18 mouse cellular contexts compared by ENCODE assay signal in genomic region chr5:143651855-143652631, GRCm38 (mm10). TPM values are rescaled to one million over a fixed set of nuclear protein-coding genes. Genes with fewer than 3 reads are reported as not detected.
DNase-seq lines count a peak whose midpoint lies in the region; ATAC-seq lines count a peak whose summit lies in the region.
"Had no signal": no experiment of that assay in that cellular context is flagged by ENCODE, and none has a peak within 500 bp of the region (broad histone marks: within the 10 kb centered on the region; RNA-seq: fewer than 3 reads in every experiment).

No protein-coding gene starts in this region.

- peak overlapping the region; percentile 25; the same call in 1 of the 2 replicates for H3K27ac ChIP-seq in heart, embryonic 15.5 days
- H3K27ac ChIP-seq in heart, embryonic 10.5 days, result no peak overlapping the region
- H3K27ac ChIP-seq in limb, embryonic 12.5 days, result peak overlapping the region; percentile 35; the same call in 1 of the 2 replicates
- peak overlapping the region; percentile 18; the same call in 1 of the 2 replicates for H3K27ac ChIP-seq in neural tube, embryonic 15.5 days (replicated peaks)
- H3K27ac ChIP-seq in midbrain, embryonic 11.5 days (ENCODE audit: low read depth, low read length), result no peak overlapping the region
- H3K27ac ChIP-seq: forebrain, embryonic 15.5 days; hindbrain, embryonic 15.5 days; left cerebral cortex, adult 2 months; midbrain, embryonic 13.5 days had no signal

- no peak overlapping the region for H3K4me3 ChIP-seq in heart, embryonic 15.5 days
- no peak overlapping the region for H3K4me3 ChIP-seq in heart, embryonic 10.5 days
- no peak overlapping the region for H3K4me3 ChIP-seq in limb, embryonic 12.5 days (replicated peaks)
- H3K4me3 ChIP-seq in neural tube, embryonic 15.5 days (replicated peaks), result no peak overlapping the region
- H3K4me3 ChIP-seq in midbrain, embryonic 11.5 days (ENCODE audit: low read depth, low read length), result no peak overlapping the region
- H3K4me3 ChIP-seq: erythroblast, embryonic 14.5 days; forebrain, embryonic 15.5 days; hindbrain, embryonic 15.5 days; left cerebral cortex, adult 2 months; midbrain, embryonic 13.5 days had no signal

- H3K4me1 ChIP-seq in heart, embryonic 15.5 days (replicated peaks), result peaks cover 46% of the 10 kb centered on the region
- peaks cover 38% of the 10 kb centered on the region for H3K4me1 ChIP-seq in heart, embryonic 10.5 days
- peaks cover 64% of the 10 kb centered on the region for H3K4me1 ChIP-seq in limb, embryonic 12.5 days (replicated peaks)
- H3K4me1 ChIP-seq in neural tube, embryonic 15.5 days, result peaks cover 41% of the 10 kb centered on the region
- peaks cover 7% of the 10 kb centered on the region; the same call in 1 of the 2 replicates for H3K4me1 ChIP-seq in midbrain, embryonic 11.5 days (ENCODE audit: control insufficient read depth, insufficient read depth, low read length)
- H3K4me1 ChIP-seq: forebrain, embryonic 15.5 days had no signal

- no peaks in the 10 kb centered on the region; the same call in 1 of the 2 replicates for H3K36me3 ChIP-seq in heart, embryonic 15.5 days
- H3K36me3 ChIP-seq in heart, embryonic 10.5 days, result peaks cover 9% of the 10 kb centered on the region; the same call in 1 of the 2 replicates
- peaks cover 13% of the 10 kb centered on the region; the same call in 1 of the 2 replicates for H3K36me3 ChIP-seq in limb, embryonic 12.5 days
- no peaks in the 10 kb centered on the region for H3K36me3 ChIP-seq in neural tube, embryonic 15.5 days
- H3K36me3 ChIP-seq in midbrain, embryonic 11.5 days (ENCODE audit: control insufficient read depth, insufficient read depth, low read length), result no peaks in the 10 kb centered on the region
- H3K36me3 ChIP-seq: forebrain, embryonic 15.5 days; hindbrain, embryonic 15.5 days; midbrain, embryonic 13.5 days had no signal

- no peak overlapping the region for H3K9ac ChIP-seq in heart, embryonic 15.5 days
- H3K9ac ChIP-seq in limb, embryonic 12.5 days (replicated peaks), result no peak overlapping the region
- H3K9ac ChIP-seq in neural tube, embryonic 15.5 days (replicated peaks), result no peak overlapping the region
- H3K9ac ChIP-seq in midbrain, embryonic 11.5 days (ENCODE audit: low read length), result no peak overlapping the region
- H3K9ac ChIP-seq: forebrain, embryonic 15.5 days; hindbrain, embryonic 15.5 days; midbrain, embryonic 13.5 days had no signal

- 75% methylated on average over 8 of the region's 8 CpGs for WGBS in heart, embryonic 15.5 days
- 84% methylated on average over 8 of the region's 8 CpGs for WGBS in heart, embryonic 10.5 days
- WGBS in limb, embryonic 12.5 days, result 76% methylated on average over 8 of the region's 8 CpGs
- 80% methylated on average over 8 of the region's 8 CpGs for WGBS in neural tube, embryonic 15.5 days
- WGBS in midbrain, embryonic 11.5 days, result 86% methylated on average over 8 of the region's 8 CpGs

- H3K4me2 ChIP-seq in heart, embryonic 15.5 days, result no peak overlapping the region
- no peak overlapping the region for H3K4me2 ChIP-seq in limb, embryonic 12.5 days
- H3K4me2 ChIP-seq in neural tube, embryonic 15.5 days, result no peak overlapping the region
- no peak overlapping the region for H3K4me2 ChIP-seq in midbrain, embryonic 11.5 days
- H3K4me2 ChIP-seq: forebrain, embryonic 15.5 days; hindbrain, embryonic 15.5 days; midbrain, embryonic 13.5 days had no signal

- DNase-seq in heart, embryonic 10.5 days (ENCODE audit: low spot score), result no peak
- DNase-seq in retina, postnatal 1 day, result peak; percentile 80
- DNase-seq in retina, embryonic 14.5 days (ENCODE audit: low spot score), result no peak
- no peak for DNase-seq in layer of hippocampus, adult 8-10 months (ENCODE audit: low spot score in 2 of 2)
- no peak for DNase-seq in midbrain, embryonic 11.5 days (ENCODE audit: low spot score, missing footprints)
- DNase-seq: adrenal gland, adult 8-10 months; cerebellum, adult 8-10 months; kidney, adult 11 months; lung, adult 18-20 months; lung, postnatal 4 days had no signal

- H3K9me3 ChIP-seq in heart, embryonic 15.5 days (replicated peaks), result no peaks in the 10 kb centered on the region
- H3K9me3 ChIP-seq in heart, embryonic 10.5 days, result no peaks in the 10 kb centered on the region
- peaks cover 6% of the 10 kb centered on the region; the same call in 1 of the 2 replicates for H3K9me3 ChIP-seq in limb, embryonic 12.5 days
- no peaks in the 10 kb centered on the region for H3K9me3 ChIP-seq in neural tube, embryonic 15.5 days (replicated peaks)
- no peaks in the 10 kb centered on the region for H3K9me3 ChIP-seq in midbrain, embryonic 11.5 days (ENCODE audit: control insufficient read depth, low read length)
- H3K9me3 ChIP-seq: forebrain, embryonic 15.5 days; hindbrain, embryonic 15.5 days had no signal

- ATAC-seq in heart, embryonic 15.5 days (replicated peaks; ENCODE audit: insufficient number of reproducible peaks, insufficient read depth, low FRiP score, low read depth), result no peak
- ATAC-seq in limb, embryonic 12.5 days (ENCODE audit: insufficient number of reproducible peaks, insufficient read depth, low FRiP score, low TSS enrichment, low read depth), result no peak
- ATAC-seq in neural tube, embryonic 15.5 days (ENCODE audit: low FRiP score), result no peak
- ATAC-seq in midbrain, embryonic 11.5 days (ENCODE audit: low FRiP score), result no peak
- ATAC-seq: forebrain, embryonic 15.5 days; midbrain, embryonic 13.5 days had no signal

- no peaks in the 10 kb centered on the region for H3K27me3 ChIP-seq in heart, embryonic 15.5 days
- H3K27me3 ChIP-seq in heart, embryonic 10.5 days (ENCODE audit: insufficient read depth, poor library complexity, severe bottlenecking), result no peaks in the 10 kb centered on the region
- no peaks in the 10 kb centered on the region for H3K27me3 ChIP-seq in limb, embryonic 12.5 days
- H3K27me3 ChIP-seq in neural tube, embryonic 15.5 days (replicated peaks), result no peaks in the 10 kb centered on the region
- H3K27me3 ChIP-seq in midbrain, embryonic 11.5 days (ENCODE audit: control insufficient read depth, insufficient read depth, low read length), result no peaks in the 10 kb centered on the region
- H3K27me3 ChIP-seq: forebrain, embryonic 15.5 days; hindbrain, embryonic 15.5 days; midbrain, embryonic 13.5 days had no signal

RNA-seq across cellular contexts. Expression of gene Cyth3, which starts 29.8 kb away (rescaled TPM):
- polyA plus RNA-seq in heart, embryonic 15.5 days (2015; fragmentation: Nextera tagmentation; extraction: Ambion mirVana), result 49.9 and 57.6 TPM in 2 replicates
- polyA plus RNA-seq in heart, embryonic 10.5 days (2016; fragmentation: Nextera tagmentation; extraction: Ambion mirVana), result 30.9 and 33.1 TPM in 2 replicates
- 53.2 and 55.5 TPM in 2 replicates for polyA plus RNA-seq in limb, embryonic 12.5 days (2016; fragmentation: Nextera tagmentation; extraction: Ambion mirVana)
- 42.2 and 43.2 TPM in 2 replicates for polyA plus RNA-seq in neural tube, embryonic 15.5 days (2015; fragmentation: Nextera tagmentation; extraction: Ambion mirVana)
- total RNA-seq in layer of hippocampus, adult 8-10 months (2022), result 10 to 100 TPM; 37.1 to 44.8 (median 39.0) TPM
- polyA plus RNA-seq in midbrain, embryonic 11.5 days (2014; fragmentation: Nextera tagmentation; extraction: Ambion mirVana), result 27.6 and 28.9 TPM in 2 replicates

Comparison
In these comparisons a context has a peak if more than half of its experiments do, and no peak if none do; other contexts are left out.
1. H3K27ac ChIP-seq: peak in heart, embryonic 15.5 days (single experiment), limb, embryonic 12.5 days (single experiment) and neural tube, embryonic 15.5 days (single experiment); none in heart, embryonic 10.5 days (single experiment) and midbrain, embryonic 11.5 days (single experiment).